Mouse (Mus musculus) hindbrain, embryonic 15.5 days (tissue): ENCODE measurements around the gene Usp3. TPM values are rescaled to one million over a fixed set of nuclear protein-coding genes. Genes with fewer than 3 reads are reported as not detected.

Experiments used
- ATAC-seq: fragments of 200-750 bp; cut with Nextera tagmentation; 2 replicates; pipeline ENCODE4 v1.8.0; 2017; ENCODE audit warnings: low read depth, moderate number of reproducible peaks, moderate TSS enrichment; ENCODE audit not compliant: low FRiP score
- H3K27ac ChIP-seq: fragments of 300-500 bp; sonication (generic); replicated peaks from 2 replicates; pipeline ENCODE4 v1.5.1; 2015; ENCODE audit warnings: mild to moderate bottlenecking, inconsistent platforms
- H3K27me3 ChIP-seq: fragments of 300-500 bp; sonication (generic); 2 replicates; pipeline ENCODE4 v1.6.1; 2015; ENCODE audit warnings: control low read depth, inconsistent platforms
- H3K36me3 ChIP-seq: fragments of 300-500 bp; sonication (generic); 2 replicates; pipeline ENCODE4 v1.6.1; 2015; ENCODE audit warnings: control low read depth, inconsistent platforms
- H3K4me1 ChIP-seq: fragments of 300-500 bp; sonication (generic); replicated peaks from 2 replicates; pipeline ENCODE4 v1.6.1; 2015; ENCODE audit warnings: control low read depth, inconsistent platforms
- H3K4me2 ChIP-seq: fragments of 300-500 bp; sonication (generic); 2 replicates; pipeline ENCODE4 v1.6.1; 2015; ENCODE audit warnings: moderate library complexity, mild to moderate bottlenecking, inconsistent platforms
- H3K4me3 ChIP-seq: fragments of 300-500 bp; sonication (generic); 2 replicates; pipeline ENCODE4 v1.5.1; 2015; ENCODE audit warnings: mild to moderate bottlenecking, inconsistent platforms
- H3K9ac ChIP-seq: fragments of 300-500 bp; sonication (generic); 2 replicates; pipeline ENCODE4 v1.6.1; 2015; ENCODE audit warnings: inconsistent platforms
- H3K9me3 ChIP-seq: fragments of 300-500 bp; sonication (generic); 2 replicates; pipeline ENCODE4 v1.6.1; 2016; ENCODE audit warnings: control low read depth, inconsistent platforms
- WGBS: fragments of 180-500 bp; shearing (Covaris S2); methylation state at CpG from one replicate; pipeline ENCODE4 v1.1.7; 2015; 5-methylcytosine and 5-hydroxymethylcytosine counted together
- polyA plus RNA-seq: library from polyadenylated mRNA; unstranded; fragments of >200 nt; fragmentation: Nextera tagmentation; extraction: Ambion mirVana; gene quantifications from 2 replicates; pipeline ENCODE4 v1.2.1, GENCODE M21; 2015

The Usp3 gene
- polyA plus RNA-seq, 1 experiment from 2014 or later = 57.1 TPM

DNA sequence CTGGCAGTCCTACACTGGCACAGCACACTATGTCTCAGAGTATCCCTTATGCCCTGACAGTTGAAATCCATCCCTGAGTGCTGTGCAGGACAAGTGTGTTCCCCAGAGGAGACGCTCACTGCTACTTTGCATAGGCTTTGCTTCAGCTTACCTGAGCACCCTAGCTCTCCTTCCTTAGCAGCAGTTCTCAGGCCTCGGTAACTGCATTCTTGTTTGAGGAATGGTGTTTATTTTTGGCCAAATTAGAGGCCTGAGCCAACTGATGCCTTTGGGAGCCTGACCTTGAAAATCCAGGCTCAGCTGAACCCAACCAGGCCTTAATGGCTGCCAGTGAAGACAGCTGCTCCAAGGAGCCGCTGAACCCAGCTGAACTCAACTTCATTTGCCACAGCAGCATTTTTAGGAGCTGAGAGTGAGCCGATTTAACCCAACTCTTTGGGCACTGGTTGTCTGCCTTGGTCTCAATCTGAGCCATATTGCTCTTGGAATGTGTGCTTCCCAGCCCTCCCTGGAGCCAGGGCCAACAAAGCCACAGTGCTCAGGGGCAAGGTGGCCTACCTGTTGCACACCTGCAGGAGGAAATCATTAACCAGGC, 79.2 kb downstream of the Usp3 start:
- 88% methylated on average over 4 of the region's 4 CpGs for WGBS
- H3K9me3 ChIP-seq = no peaks in the 10 kb centered on the region
- peaks cover 33% of the 10 kb centered on the region for H3K36me3 ChIP-seq
- ATAC-seq = no peak
- H3K27me3 ChIP-seq = no peaks in the 10 kb centered on the region
- H3K27ac ChIP-seq = no peak overlapping the region
- peaks cover 34% of the 10 kb centered on the region for H3K4me1 ChIP-seq
- H3K4me3 ChIP-seq = no peak overlapping the region
- no peak overlapping the region for H3K9ac ChIP-seq
- H3K4me2 ChIP-seq = no peak overlapping the region

DNA sequence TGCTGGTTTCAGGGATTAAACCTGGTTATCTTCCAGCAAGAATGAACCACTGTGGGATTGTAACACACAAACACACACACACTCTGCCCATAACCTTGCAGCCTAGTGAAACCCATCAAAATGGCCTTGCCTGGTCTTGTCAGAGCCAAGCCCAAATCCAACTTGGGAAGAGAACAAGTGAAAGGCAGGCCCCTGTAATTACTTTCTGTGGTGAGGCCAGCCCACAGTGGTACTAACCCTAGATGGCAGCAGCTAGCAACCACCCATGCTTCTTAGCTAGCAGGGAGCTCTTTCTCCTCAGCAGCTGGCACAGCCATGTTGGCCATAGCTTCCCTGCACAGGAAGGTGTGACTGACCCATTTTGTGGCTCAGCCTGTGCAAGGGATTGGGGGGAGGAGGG, 79.8 kb downstream of the Usp3 start:
- Histone ChIP-seq H3K27me3 (no peaks in the 10 kb centered on the region), H3K9me3 (no peaks in the 10 kb centered on the region), H3K36me3 (peaks cover 39% of the 10 kb centered on the region), H3K4me1 (peaks cover 34% of the 10 kb centered on the region), H3K27ac (peak overlapping the region; percentile 97), H3K9ac (no peak overlapping the region), H3K4me3 (no peak overlapping the region), H3K4me2 (peak overlapping the region; percentile 96; the same call in 1 of the 2 replicates)
- ATAC-seq = no peak

- peak overlapping the region; percentile 67 for H3K4me3 ChIP-seq
- no peaks in the 10 kb centered on the region for H3K27me3 ChIP-seq
- peak overlapping the region; percentile 84 for H3K9ac ChIP-seq
- WGBS = 0% methylated on average over 8 of the region's 8 CpGs
- peaks cover 34% of the 10 kb centered on the region for H3K4me1 ChIP-seq
- ATAC-seq = peak; percentile 83
- no peaks in the 10 kb centered on the region for H3K9me3 ChIP-seq
- peak overlapping the region; percentile 97 for H3K27ac ChIP-seq
- peak overlapping the region; percentile 96 for H3K4me2 ChIP-seq
- H3K36me3 ChIP-seq = peaks cover 40% of the 10 kb centered on the region
Measured at GRCm38 (mm10) chr9:66512351-66512671, 80.6 kb downstream of the Usp3 start.

DNA sequence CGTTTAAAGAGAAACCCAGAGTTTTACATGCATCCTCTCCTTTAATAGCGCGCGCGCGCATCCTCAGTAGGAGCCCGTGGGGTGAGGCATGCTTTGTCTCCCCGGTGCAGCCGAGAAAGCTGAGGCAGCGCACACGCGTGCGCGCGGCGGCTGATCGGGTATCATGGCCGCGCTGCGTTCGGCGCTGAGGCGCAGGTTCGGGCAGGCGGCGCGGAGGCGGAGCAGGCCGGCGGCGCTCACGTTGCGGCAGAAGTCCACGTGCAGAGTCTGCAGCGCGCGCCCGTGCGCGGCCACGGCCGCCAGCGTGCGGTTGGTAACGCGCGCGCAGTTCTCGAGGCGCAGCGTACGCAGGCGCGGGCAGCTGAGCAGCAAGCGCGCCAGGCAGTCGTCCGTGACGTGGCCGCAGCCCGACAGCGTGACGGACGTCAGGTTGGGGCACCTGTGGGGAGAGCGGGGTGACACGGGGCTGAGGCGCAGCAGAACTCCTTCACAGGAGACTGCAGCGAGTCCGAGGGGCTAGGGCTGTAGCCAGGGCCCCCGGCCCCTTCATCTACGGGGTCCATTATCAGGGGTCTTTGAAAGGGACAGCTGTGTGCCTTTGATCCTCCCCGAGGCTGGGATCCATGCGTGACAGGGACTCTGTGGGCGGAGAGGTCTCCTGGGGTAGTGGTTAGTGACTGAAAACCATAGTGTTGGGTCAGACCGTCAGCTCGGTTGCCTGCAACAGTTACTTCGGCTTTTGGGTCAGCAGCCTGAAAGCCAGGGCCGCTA, 81.2 kb downstream of the Usp3 start:
- Histone ChIP-seq H3K4me1 (peaks cover 34% of the 10 kb centered on the region), H3K27me3 (no peaks in the 10 kb centered on the region), H3K9ac (peak overlapping the region; percentile 84), H3K9me3 (no peaks in the 10 kb centered on the region), H3K4me3 (peak overlapping the region; percentile 67), H3K36me3 (peaks cover 40% of the 10 kb centered on the region), H3K4me2 (peak overlapping the region; percentile 96), H3K27ac (peak overlapping the region; percentile 97)
- peak; percentile 93 for ATAC-seq
- WGBS = under 1% methylated on average over 78 of the region's 78 CpGs

GRCm38 (mm10) chr9:66510944-66511343, 82.0 kb downstream of the Usp3 start:
- Histone ChIP-seq H3K4me2 (peak overlapping the region; percentile 96), H3K27me3 (no peaks in the 10 kb centered on the region), H3K4me3 (peak overlapping the region; percentile 67), H3K9me3 (no peaks in the 10 kb centered on the region), H3K36me3 (peaks cover 37% of the 10 kb centered on the region), H3K9ac (peak overlapping the region; percentile 84), H3K4me1 (peaks cover 37% of the 10 kb centered on the region), H3K27ac (peak overlapping the region; percentile 97)
- ATAC-seq = no peak
- WGBS = 0% methylated on average over 2 of the region's 2 CpGs

DNA sequence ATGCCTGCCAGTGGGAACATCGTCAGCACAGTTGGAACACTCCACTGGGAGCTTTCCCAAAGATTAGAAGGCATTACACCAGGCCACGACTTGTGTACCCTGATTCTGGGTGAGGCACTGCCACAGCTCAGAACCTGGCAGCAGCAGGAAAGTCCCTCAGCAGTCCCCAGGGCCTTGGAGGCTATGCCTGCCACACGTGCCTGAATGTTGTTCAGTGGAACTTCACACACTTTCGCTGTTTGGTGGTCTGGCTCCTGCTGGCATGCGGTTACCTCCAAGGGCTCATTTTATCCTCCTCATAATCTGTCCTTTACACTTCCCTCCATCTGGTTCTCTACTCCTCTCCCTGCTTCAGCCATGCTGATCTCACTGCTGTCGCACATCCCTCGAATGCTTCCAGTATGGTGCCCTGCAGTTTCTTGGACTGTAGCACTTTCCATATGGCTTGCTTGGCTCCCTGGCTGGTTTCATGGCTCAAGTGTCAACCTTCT, 82.5 kb downstream of the Usp3 start:
- Histone ChIP-seq H3K9ac (no peak overlapping the region), H3K27ac (peak overlapping the region; percentile 97), H3K4me3 (no peak overlapping the region), H3K4me1 (peaks cover 40% of the 10 kb centered on the region), H3K4me2 (peak overlapping the region; percentile 96; the same call in 1 of the 2 replicates), H3K27me3 (no peaks in the 10 kb centered on the region), H3K9me3 (no peaks in the 10 kb centered on the region), H3K36me3 (peaks cover 39% of the 10 kb centered on the region)
- ATAC-seq = no peak
- WGBS = 45% methylated on average over 7 of the region's 7 CpGs

DNA sequence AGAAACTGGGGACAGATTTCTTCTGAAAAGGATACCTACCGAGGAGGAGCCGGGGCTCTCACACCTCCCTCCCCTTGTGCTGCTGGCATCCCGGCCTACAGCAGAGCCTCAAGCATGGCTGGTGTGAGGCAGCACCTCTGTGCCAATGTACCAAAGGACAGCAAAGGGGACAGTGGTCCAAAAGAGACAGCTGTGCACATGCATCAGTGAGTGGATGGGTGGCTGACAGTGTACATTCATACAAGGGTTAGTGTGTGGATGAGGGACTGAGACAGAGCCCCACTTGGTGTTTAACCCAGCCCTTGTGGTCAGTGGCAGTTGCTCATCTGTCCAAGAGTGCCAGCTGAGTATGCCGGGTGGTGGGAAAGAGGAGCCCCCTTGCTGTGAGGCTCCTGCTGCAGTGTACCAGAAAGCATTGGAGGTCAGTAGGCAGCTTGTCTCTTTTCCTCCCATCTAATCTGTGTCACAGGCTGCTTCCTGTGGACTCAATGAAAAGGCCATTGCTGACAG, 84.0 kb downstream of the Usp3 start:
- no peak overlapping the region for H3K27ac ChIP-seq

DNA sequence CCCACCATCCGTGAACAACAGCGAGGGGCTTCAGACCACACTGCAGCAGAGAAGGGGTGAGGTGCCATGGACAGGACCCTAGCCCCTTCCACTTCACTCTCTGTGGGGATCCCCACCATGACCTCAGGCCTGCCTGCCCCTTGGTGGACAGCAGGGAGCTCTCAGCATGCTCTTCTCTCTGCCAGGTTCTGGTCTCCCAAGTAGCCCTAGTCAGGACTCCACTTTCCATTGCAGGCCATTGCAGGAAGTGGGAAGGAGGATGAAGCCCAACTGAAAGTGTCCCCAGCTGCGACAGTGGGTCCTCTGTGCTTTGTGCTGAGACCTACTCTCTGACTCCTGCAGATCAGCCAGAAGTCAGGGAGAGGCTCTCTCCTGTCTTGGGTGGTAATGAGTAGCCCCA, 85.3 kb downstream of the Usp3 start:
- H3K4me1 ChIP-seq = peaks cover 28% of the 10 kb centered on the region
- H3K4me2 ChIP-seq = no peak overlapping the region
- H3K27ac ChIP-seq = no peak overlapping the region
- no peak for ATAC-seq
- WGBS = 80% methylated on average over 3 of the region's 3 CpGs
- no peak overlapping the region for H3K9ac ChIP-seq
- no peaks in the 10 kb centered on the region for H3K27me3 ChIP-seq
- H3K4me3 ChIP-seq = no peak overlapping the region
- H3K9me3 ChIP-seq = no peaks in the 10 kb centered on the region
- H3K36me3 ChIP-seq = peaks cover 56% of the 10 kb centered on the region

More for the DNA sequence above, 84.0 kb downstream of the Usp3 start:
- Histone ChIP-seq H3K4me2 (no peak overlapping the region), H3K27me3 (no peaks in the 10 kb centered on the region), H3K4me1 (peaks cover 38% of the 10 kb centered on the region), H3K9ac (no peak overlapping the region), H3K9me3 (no peaks in the 10 kb centered on the region), H3K4me3 (no peak overlapping the region), H3K36me3 (peaks cover 51% of the 10 kb centered on the region)
- ATAC-seq = no peak
- WGBS = 75% methylated on average over 4 of the region's 4 CpGs

- no peak overlapping the region for H3K9ac ChIP-seq
- no peak overlapping the region for H3K4me3 ChIP-seq
- peak overlapping the region; percentile 31; the same call in 1 of the 2 replicates for H3K27ac ChIP-seq
- no peak overlapping the region for H3K4me2 ChIP-seq
- no peaks in the 10 kb centered on the region for H3K9me3 ChIP-seq
- ATAC-seq = no peak
- H3K27me3 ChIP-seq = no peaks in the 10 kb centered on the region
- H3K36me3 ChIP-seq = peaks cover 68% of the 10 kb centered on the region
- peaks cover 25% of the 10 kb centered on the region for H3K4me1 ChIP-seq
Measured at GRCm38 (mm10) chr9:66506424-66506823, 86.5 kb downstream of the Usp3 start.

GRCm38 (mm10) chr9:66506011-66506410, 86.9 kb downstream of the Usp3 start:
- ATAC-seq = peak; percentile 53; the same call in 1 of the 2 replicates
- no peak overlapping the region for H3K4me3 ChIP-seq
- peaks cover 24% of the 10 kb centered on the region for H3K4me1 ChIP-seq
- 8% methylated on average over 4 of the region's 4 CpGs for WGBS
- no peaks in the 10 kb centered on the region for H3K27me3 ChIP-seq
- H3K27ac ChIP-seq = peak overlapping the region; percentile 31; the same call in 1 of the 2 replicates
- H3K9me3 ChIP-seq = no peaks in the 10 kb centered on the region
- no peak overlapping the region for H3K9ac ChIP-seq
- peaks cover 72% of the 10 kb centered on the region for H3K36me3 ChIP-seq
- no peak overlapping the region for H3K4me2 ChIP-seq

- Histone ChIP-seq H3K9ac (no peak overlapping the region), H3K4me1 (peaks cover 17% of the 10 kb centered on the region), H3K27me3 (no peaks in the 10 kb centered on the region), H3K27ac (0 out of 2 replicates have a peak overlapping the region, but pooled peaks have one; percentile 42), H3K4me3 (no peak overlapping the region), H3K4me2 (no peak overlapping the region), H3K9me3 (no peaks in the 10 kb centered on the region), H3K36me3 (peaks cover 74% of the 10 kb centered on the region)
- ATAC-seq = no peak
- 51% methylated on average over 9 of the region's 9 CpGs for WGBS
Measured at GRCm38 (mm10) chr9:66505141-66505917, 87.6 kb downstream of the Usp3 start.

GRCm38 (mm10) chr9:66504518-66504917, 88.4 kb downstream of the Usp3 start:
- Histone ChIP-seq H3K4me1 (peaks cover 9% of the 10 kb centered on the region), H3K27ac (no peak overlapping the region), H3K9ac (no peak overlapping the region), H3K4me2 (no peak overlapping the region), H3K9me3 (no peaks in the 10 kb centered on the region), H3K27me3 (no peaks in the 10 kb centered on the region), H3K4me3 (no peak overlapping the region), H3K36me3 (peaks cover 79% of the 10 kb centered on the region)
- no peak for ATAC-seq
- WGBS = 78% methylated on average over 13 of the region's 13 CpGs
